Mouse (Mus musculus): ENCODE results near the gene Zfp622. TPM values are rescaled to one million over a fixed set of nuclear protein-coding genes. Genes with fewer than 3 reads are reported as not detected.
"Not testable (repeated sequence)": the region's sequence is repeated elsewhere in the genome, so short reads cannot be mapped to it uniquely, and the experiment has no call there.

Zfp622 gene
- polyA plus RNA-seq, 1 experiment from 2014 or later, result 34.4 TPM

- no peak overlapping the region for H3K4me3 ChIP-seq (ENCODE audit: low read depth, low read length)
- H3K4me1 ChIP-seq (ENCODE audit: control insufficient read depth, insufficient read depth, low read length), result no peaks in the 10 kb centered on the region
- H3K27ac ChIP-seq (replicated peaks; ENCODE audit: low read depth, low read length), result no peak overlapping the region
- no peaks in the 10 kb centered on the region for H3K36me3 ChIP-seq (ENCODE audit: control insufficient read depth, insufficient read depth, low read length)
- no peaks in the 10 kb centered on the region for H3K27me3 ChIP-seq (ENCODE audit: control insufficient read depth, insufficient read depth, low read length)
- no peak overlapping the region for H3K4me2 ChIP-seq (ENCODE audit: low read depth, severe bottlenecking)
- H3K9me3 ChIP-seq (ENCODE audit: control insufficient read depth, low read length), result no peaks in the 10 kb centered on the region
- DNase-seq (ENCODE audit: low spot score) (no peak), ATAC-seq (ENCODE audit: insufficient number of reproducible peaks, low FRiP score, low TSS enrichment, low read depth) (no peak)
- WGBS, result 78% methylated on average over 10 of the region's 10 CpGs
- H3K9ac ChIP-seq (ENCODE audit: low read length), result no peak overlapping the region
Observed at GRCm38 (mm10) chr15:25957651-25958050, 26.5 kb upstream of the Zfp622 start.

GRCm38 (mm10) chr15:25959375-25959774 lies 24.8 kb upstream of the Zfp622 start:
- Histone ChIP-seq H3K4me1 (ENCODE audit: control insufficient read depth, insufficient read depth, low read length) (no peaks in the 10 kb centered on the region), H3K36me3 (ENCODE audit: control insufficient read depth, insufficient read depth, low read length) (no peaks in the 10 kb centered on the region), H3K4me3 (ENCODE audit: low read depth, low read length) (no peak overlapping the region), H3K9ac (ENCODE audit: low read length) (no peak overlapping the region), H3K27me3 (ENCODE audit: control insufficient read depth, insufficient read depth, low read length) (no peaks in the 10 kb centered on the region), H3K9me3 (ENCODE audit: control insufficient read depth, low read length) (no peaks in the 10 kb centered on the region), H3K4me2 (ENCODE audit: low read depth, severe bottlenecking) (no peak overlapping the region), H3K27ac (replicated peaks; ENCODE audit: low read depth, low read length) (no peak overlapping the region)
- 43% methylated on average over 5 of the region's 5 CpGs for WGBS
- DNase-seq (ENCODE audit: low spot score), result peak; percentile 35
- ATAC-seq (ENCODE audit: insufficient number of reproducible peaks, low FRiP score, low TSS enrichment, low read depth), result no peak

GRCm38 (mm10) chr15:25960231-25960630 lies 23.9 kb upstream of the Zfp622 start:
- Histone ChIP-seq H3K27me3 (ENCODE audit: control insufficient read depth, insufficient read depth, low read length) (no peaks in the 10 kb centered on the region), H3K9ac (ENCODE audit: low read length) (no peak overlapping the region), H3K27ac (replicated peaks; ENCODE audit: low read depth, low read length) (no peak overlapping the region), H3K4me2 (ENCODE audit: low read depth, severe bottlenecking) (no peak overlapping the region), H3K4me1 (ENCODE audit: control insufficient read depth, insufficient read depth, low read length) (no peaks in the 10 kb centered on the region), H3K4me3 (ENCODE audit: low read depth, low read length) (no peak overlapping the region), H3K9me3 (ENCODE audit: control insufficient read depth, low read length) (no peaks in the 10 kb centered on the region), H3K36me3 (ENCODE audit: control insufficient read depth, insufficient read depth, low read length) (no peaks in the 10 kb centered on the region)
- WGBS, result 86% methylated on average over 5 of the region's 5 CpGs
- DNase-seq (ENCODE audit: low spot score), result no peak
- no peak for ATAC-seq (ENCODE audit: insufficient number of reproducible peaks, low FRiP score, low TSS enrichment, low read depth)

GRCm38 (mm10) chr15:25966220-25966774 lies 17.9 kb upstream of the Zfp622 start:
- no peak overlapping the region for H3K4me3 ChIP-seq (ENCODE audit: low read depth, low read length)
- H3K9ac ChIP-seq (ENCODE audit: low read length), result no peak overlapping the region
- 74% methylated on average over 6 of the region's 6 CpGs for WGBS
- no peaks in the 10 kb centered on the region for H3K9me3 ChIP-seq (ENCODE audit: control insufficient read depth, low read length)
- H3K4me1 ChIP-seq (ENCODE audit: control insufficient read depth, insufficient read depth, low read length), result no peaks in the 10 kb centered on the region
- H3K27me3 ChIP-seq (ENCODE audit: control insufficient read depth, insufficient read depth, low read length), result no peaks in the 10 kb centered on the region
- H3K4me2 ChIP-seq (ENCODE audit: low read depth, severe bottlenecking), result no peak overlapping the region
- ATAC-seq (ENCODE audit: insufficient number of reproducible peaks, low FRiP score, low TSS enrichment, low read depth) (no peak), DNase-seq (ENCODE audit: low spot score) (no peak)
- no peak overlapping the region for H3K27ac ChIP-seq (replicated peaks; ENCODE audit: low read depth, low read length)
- H3K36me3 ChIP-seq (ENCODE audit: control insufficient read depth, insufficient read depth, low read length), result no peaks in the 10 kb centered on the region

GRCm38 (mm10) chr15:25971596-25971995 lies 12.6 kb upstream of the Zfp622 start:
- Histone ChIP-seq H3K4me2 (ENCODE audit: low read depth, severe bottlenecking) (no peak overlapping the region), H3K4me1 (ENCODE audit: control insufficient read depth, insufficient read depth, low read length) (no peaks in the 10 kb centered on the region), H3K27me3 (ENCODE audit: control insufficient read depth, insufficient read depth, low read length) (no peaks in the 10 kb centered on the region), H3K36me3 (ENCODE audit: control insufficient read depth, insufficient read depth, low read length) (no peaks in the 10 kb centered on the region), H3K27ac (replicated peaks; ENCODE audit: low read depth, low read length) (no peak overlapping the region), H3K9ac (ENCODE audit: low read length) (no peak overlapping the region), H3K4me3 (ENCODE audit: low read depth, low read length) (no peak overlapping the region), H3K9me3 (ENCODE audit: control insufficient read depth, low read length) (no peaks in the 10 kb centered on the region)
- DNase-seq (ENCODE audit: low spot score) (no peak), ATAC-seq (ENCODE audit: insufficient number of reproducible peaks, low FRiP score, low TSS enrichment, low read depth) (no peak)
- 85% methylated on average over 9 of the region's 9 CpGs for WGBS

GRCm38 (mm10) chr15:25972758-25973157 lies 11.4 kb upstream of the Zfp622 start:
- H3K9ac ChIP-seq (ENCODE audit: low read length), result no peak overlapping the region
- H3K4me1 ChIP-seq (ENCODE audit: control insufficient read depth, insufficient read depth, low read length), result no peaks in the 10 kb centered on the region
- H3K36me3 ChIP-seq (ENCODE audit: control insufficient read depth, insufficient read depth, low read length), result no peaks in the 10 kb centered on the region
- H3K27ac ChIP-seq (replicated peaks; ENCODE audit: low read depth, low read length), result no peak overlapping the region
- no peak overlapping the region for H3K4me3 ChIP-seq (ENCODE audit: low read depth, low read length)
- WGBS, result 93% methylated on average over 5 of the region's 5 CpGs
- no peak overlapping the region for H3K4me2 ChIP-seq (ENCODE audit: low read depth, severe bottlenecking)
- no peaks in the 10 kb centered on the region for H3K9me3 ChIP-seq (ENCODE audit: control insufficient read depth, low read length)
- DNase-seq (ENCODE audit: low spot score), result no peak
- H3K27me3 ChIP-seq (ENCODE audit: control insufficient read depth, insufficient read depth, low read length), result no peaks in the 10 kb centered on the region
- ATAC-seq (ENCODE audit: insufficient number of reproducible peaks, low FRiP score, low TSS enrichment, low read depth), result no peak

- no peak for ATAC-seq (ENCODE audit: insufficient number of reproducible peaks, low FRiP score, low TSS enrichment, low read depth)
- Histone ChIP-seq H3K27me3 (ENCODE audit: control insufficient read depth, insufficient read depth, low read length) (no peaks in the 10 kb centered on the region), H3K4me2 (ENCODE audit: low read depth, severe bottlenecking) (no peak overlapping the region), H3K4me3 (ENCODE audit: low read depth, low read length) (no peak overlapping the region), H3K36me3 (ENCODE audit: control insufficient read depth, insufficient read depth, low read length) (no peaks in the 10 kb centered on the region), H3K27ac (replicated peaks; ENCODE audit: low read depth, low read length) (no peak overlapping the region), H3K9me3 (ENCODE audit: control insufficient read depth, low read length) (no peaks in the 10 kb centered on the region), H3K4me1 (ENCODE audit: control insufficient read depth, insufficient read depth, low read length) (no peaks in the 10 kb centered on the region), H3K9ac (ENCODE audit: low read length) (no peak overlapping the region)
- no peak for DNase-seq (ENCODE audit: low spot score)
- 95% methylated on average over 4 of the region's 4 CpGs for WGBS
Observed at GRCm38 (mm10) chr15:25974352-25974751, 9.8 kb upstream of the Zfp622 start.

- 88% methylated on average over 6 of the region's 6 CpGs for WGBS
- no peak overlapping the region for H3K9ac ChIP-seq (ENCODE audit: low read length)
- no peak for ATAC-seq (ENCODE audit: insufficient number of reproducible peaks, low FRiP score, low TSS enrichment, low read depth)
- no peaks in the 10 kb centered on the region for H3K4me1 ChIP-seq (ENCODE audit: control insufficient read depth, insufficient read depth, low read length)
- no peak overlapping the region for H3K27ac ChIP-seq (replicated peaks; ENCODE audit: low read depth, low read length)
- H3K36me3 ChIP-seq (ENCODE audit: control insufficient read depth, insufficient read depth, low read length), result no peaks in the 10 kb centered on the region
- H3K9me3 ChIP-seq (ENCODE audit: control insufficient read depth, low read length), result no peaks in the 10 kb centered on the region
- no peak overlapping the region for H3K4me2 ChIP-seq (ENCODE audit: low read depth, severe bottlenecking)
- no peak for DNase-seq (ENCODE audit: low spot score)
- H3K4me3 ChIP-seq (ENCODE audit: low read depth, low read length), result no peak overlapping the region
- H3K27me3 ChIP-seq (ENCODE audit: control insufficient read depth, insufficient read depth, low read length), result no peaks in the 10 kb centered on the region
Observed at GRCm38 (mm10) chr15:25975810-25976209, 8.4 kb upstream of the Zfp622 start.

- peak overlapping the region; percentile 47; the same call in 1 of the 2 replicates for H3K27ac ChIP-seq (replicated peaks; ENCODE audit: low read depth, low read length)
- H3K36me3 ChIP-seq (ENCODE audit: control insufficient read depth, insufficient read depth, low read length); DNase-seq (ENCODE audit: low spot score); H3K27me3 ChIP-seq (ENCODE audit: control insufficient read depth, insufficient read depth, low read length); ATAC-seq (ENCODE audit: insufficient number of reproducible peaks, low FRiP score, low TSS enrichment, low read depth); H3K4me1 ChIP-seq (ENCODE audit: control insufficient read depth, insufficient read depth, low read length); H3K9me3 ChIP-seq (ENCODE audit: control insufficient read depth, low read length): not testable (repeated sequence)
- peak overlapping the region; percentile 47 for H3K4me2 ChIP-seq (ENCODE audit: low read depth, severe bottlenecking)
- H3K4me3 ChIP-seq (ENCODE audit: low read depth, low read length), result peak overlapping the region; percentile 95
- peak overlapping the region; percentile 68 for H3K9ac ChIP-seq (ENCODE audit: low read length)
- 26% methylated on average over 6 of the region's 6 CpGs for WGBS
Observed at GRCm38 (mm10) chr15:25983614-25984013, 552 bp upstream of the Zfp622 start.
